Mouse (Mus musculus) lung, postnatal 14 days (tissue): ENCODE data around the gene Adamts5.

Experiments
- DNase-seq: peaks from one replicate; pipeline ENCODE4 v3.0.0; 2021

Adamts5 gene

GRCm38 (mm10) chr16:85901581-85901910 is at the start of gene Adamts5:
Gene Adamts5 (minus strand): TSS chr16:85901828.
- DNase-seq = no peak

DNA sequence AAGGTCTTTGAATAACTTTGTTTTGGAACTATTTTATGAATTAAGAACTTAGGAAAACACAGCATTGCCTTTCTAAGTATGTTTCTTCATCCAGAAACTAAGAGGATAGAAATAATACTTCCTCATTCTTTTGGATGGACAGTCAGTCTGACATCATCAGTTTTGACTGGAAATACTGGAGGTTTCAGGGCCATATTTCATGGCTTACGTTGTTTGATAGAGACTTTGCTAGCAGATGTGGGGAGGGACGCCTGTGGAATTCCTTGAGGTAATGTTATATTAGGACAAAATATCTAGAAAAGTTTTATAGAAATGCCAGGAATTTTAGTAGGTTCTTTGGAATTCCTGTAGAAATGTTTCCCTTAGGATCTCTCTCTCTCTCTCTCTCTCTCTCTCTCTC is 48.7 kb upstream of the Adamts5 start:
- no peak for DNase-seq

- no peak for DNase-seq
Observed at GRCm38 (mm10) chr16:85926004-85926403, 24.4 kb upstream of the Adamts5 start.

DNA sequence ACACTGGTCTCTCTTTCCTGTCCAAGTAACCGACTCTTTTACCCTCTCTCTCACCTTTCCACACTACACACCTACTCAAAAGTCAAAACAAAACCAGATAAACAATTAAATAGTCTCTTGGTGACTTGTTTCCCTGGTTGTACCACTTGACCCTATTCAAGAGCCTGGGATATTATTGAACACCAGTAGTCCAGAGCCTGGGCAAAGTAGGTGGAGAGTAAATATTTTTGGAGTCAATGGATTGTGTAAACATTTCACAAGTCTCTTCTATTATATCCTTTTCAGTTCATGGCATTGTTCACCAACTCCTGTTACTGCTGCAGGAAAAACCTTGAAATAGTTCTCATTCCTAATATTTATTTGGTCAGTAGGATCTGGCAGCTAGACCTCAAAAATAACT is 20.8 kb upstream of the Adamts5 start:
- no peak for DNase-seq

- DNase-seq = no peak
Observed at GRCm38 (mm10) chr16:85920122-85920521, 18.5 kb upstream of the Adamts5 start.

- peak; percentile 39 for DNase-seq
Observed at GRCm38 (mm10) chr16:85900702-85901580, 687 bp downstream of the Adamts5 start.

DNA sequence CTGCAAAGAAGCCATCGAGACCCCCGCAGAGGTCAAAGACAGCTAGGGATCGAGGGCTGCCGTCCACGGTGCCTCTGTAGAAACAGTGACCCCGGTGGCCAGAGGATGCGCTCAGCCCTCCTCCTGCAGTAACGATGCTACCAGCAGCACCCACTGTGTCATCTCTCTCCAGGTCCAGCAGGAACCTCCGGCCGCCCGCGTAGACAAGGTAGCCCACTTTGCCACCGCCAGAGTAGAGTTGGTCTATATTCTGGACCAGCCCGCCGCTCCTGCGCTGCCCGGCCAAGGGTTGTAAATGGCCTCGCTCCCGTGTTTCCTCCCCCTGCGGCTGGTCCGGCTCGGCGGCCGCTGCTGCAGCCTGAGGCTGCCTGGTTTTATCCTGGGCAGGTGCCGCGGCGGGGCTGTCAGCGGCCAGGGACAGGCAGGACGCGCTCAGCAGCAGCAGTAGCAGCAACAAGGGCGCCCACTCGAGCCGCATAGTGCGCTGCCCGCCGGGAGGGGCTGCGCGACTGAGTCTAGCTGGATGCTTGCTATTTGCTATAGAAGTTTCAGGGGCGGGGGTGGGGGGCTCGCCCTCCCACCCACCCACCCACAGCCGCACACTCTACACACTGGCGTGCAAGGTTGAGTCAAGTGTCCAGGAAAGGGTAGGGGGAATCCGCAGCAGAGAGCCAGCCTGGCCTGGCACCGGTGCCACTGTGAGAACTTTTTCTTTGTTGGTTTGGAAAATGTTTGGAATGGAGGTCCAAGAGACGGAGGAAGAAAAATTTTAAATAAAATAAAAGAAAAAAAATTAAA is 1.6 kb downstream of the Adamts5 start:
- no peak for DNase-seq

DNA sequence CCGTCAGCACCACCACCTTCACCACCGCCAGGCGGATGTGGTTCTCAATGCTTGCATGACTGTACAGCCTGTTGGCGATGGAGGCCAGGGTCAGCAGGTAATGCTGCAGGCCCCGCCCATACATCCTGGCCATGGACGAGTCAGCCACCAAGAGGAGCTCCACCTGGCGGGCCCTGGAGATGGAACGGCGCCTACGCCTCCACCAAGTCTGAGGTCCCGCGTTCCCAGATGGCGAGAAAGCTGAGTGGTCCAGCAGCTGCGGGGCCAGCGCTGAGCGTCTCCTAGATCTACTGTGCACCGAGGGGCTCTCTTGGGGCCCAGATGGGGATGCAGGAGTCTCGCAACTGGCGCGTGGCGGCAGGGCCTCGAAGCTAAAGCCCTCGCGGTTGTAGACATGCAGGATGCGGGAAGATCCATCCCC is 2.3 kb downstream of the Adamts5 start:
- peak; percentile 20 for DNase-seq

GRCm38 (mm10) chr16:85898816-85899215 is 2.8 kb downstream of the Adamts5 start:
- no peak for DNase-seq

DNA sequence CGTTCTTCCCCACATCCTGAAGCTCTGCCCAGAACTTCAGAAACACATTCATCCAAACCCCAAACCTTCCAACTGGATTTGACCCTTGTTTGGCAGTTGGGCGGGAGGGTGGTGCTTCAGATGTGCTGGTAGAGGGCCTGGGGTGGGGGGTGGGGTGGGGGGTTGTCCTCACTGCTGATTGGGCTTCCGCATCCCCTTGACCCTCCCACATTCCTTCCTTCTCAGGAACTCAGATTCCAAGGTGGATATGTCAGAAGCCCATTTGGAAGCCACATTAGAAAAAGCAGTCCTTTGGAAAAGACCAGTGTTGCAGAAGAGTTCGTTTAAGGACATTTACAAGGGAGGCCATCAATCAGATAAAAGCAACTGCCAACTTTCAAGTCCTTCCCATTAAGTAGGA is 3.2 kb downstream of the Adamts5 start:
- peak; percentile 34 for DNase-seq

DNA sequence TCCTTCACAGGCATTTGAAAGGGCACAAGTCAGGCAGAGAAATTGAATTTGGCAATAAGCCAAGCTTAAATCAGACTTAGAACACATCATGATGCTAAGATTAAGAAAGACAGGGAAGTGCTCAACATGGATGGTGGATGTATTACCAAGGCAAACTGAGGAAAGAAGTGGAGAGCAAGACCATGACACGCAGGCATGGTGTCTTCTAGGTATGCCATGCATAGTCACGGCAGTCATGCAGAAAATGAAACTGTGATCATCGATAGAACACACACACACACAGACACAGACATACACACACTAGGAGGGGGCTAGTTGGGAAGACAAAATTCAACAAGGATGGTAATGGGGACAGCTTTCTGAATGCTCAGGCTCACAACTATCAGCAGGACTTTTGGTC is 3.8 kb downstream of the Adamts5 start:
- no peak for DNase-seq

DNA sequence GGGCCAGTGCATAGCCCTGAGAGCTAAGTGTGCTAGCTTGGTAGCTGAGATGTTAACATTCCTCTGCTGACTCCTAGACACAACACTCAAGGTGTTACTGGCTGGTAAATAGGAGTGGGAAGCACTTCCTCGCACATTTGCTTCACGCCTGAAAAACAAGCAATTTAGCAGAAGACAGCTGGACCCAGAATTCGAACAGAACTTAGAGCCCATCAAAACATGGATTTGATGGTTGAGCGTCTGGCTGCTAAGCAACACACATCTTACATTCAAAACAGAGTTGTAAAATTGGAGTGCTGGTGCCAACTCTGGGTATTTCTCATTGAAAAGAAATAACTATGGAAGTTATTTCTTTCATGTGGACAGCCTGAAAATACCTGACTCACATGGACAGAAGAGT is 5.7 kb downstream of the Adamts5 start:
- DNase-seq = no peak

- DNase-seq = no peak
Observed at GRCm38 (mm10) chr16:85889778-85890177, 11.8 kb downstream of the Adamts5 start.

GRCm38 (mm10) chr16:85887289-85888051 is 14.2 kb downstream of the Adamts5 start:
- DNase-seq = no peak

DNA sequence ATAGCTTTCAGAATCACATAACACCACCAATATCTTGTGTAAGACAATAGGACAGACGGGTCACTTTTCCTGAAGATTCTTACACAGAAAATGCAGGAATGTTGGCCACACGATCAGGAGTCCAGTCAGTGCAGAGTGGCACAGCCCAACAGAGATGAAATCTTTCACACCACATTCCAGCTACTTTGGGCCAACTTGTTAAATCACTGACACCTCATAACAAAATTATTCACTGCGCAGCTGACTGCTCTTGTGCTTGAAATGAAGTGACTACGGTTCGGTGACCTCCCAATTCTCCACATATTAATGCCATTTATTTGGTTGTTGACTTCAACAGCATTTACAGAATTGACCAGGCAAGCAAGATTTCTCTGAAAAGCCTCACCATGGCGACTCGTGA is 22.6 kb downstream of the Adamts5 start:
- DNase-seq = no peak

GRCm38 (mm10) chr16:85874141-85874540 is 27.5 kb downstream of the Adamts5 start:
- DNase-seq = no peak

DNA sequence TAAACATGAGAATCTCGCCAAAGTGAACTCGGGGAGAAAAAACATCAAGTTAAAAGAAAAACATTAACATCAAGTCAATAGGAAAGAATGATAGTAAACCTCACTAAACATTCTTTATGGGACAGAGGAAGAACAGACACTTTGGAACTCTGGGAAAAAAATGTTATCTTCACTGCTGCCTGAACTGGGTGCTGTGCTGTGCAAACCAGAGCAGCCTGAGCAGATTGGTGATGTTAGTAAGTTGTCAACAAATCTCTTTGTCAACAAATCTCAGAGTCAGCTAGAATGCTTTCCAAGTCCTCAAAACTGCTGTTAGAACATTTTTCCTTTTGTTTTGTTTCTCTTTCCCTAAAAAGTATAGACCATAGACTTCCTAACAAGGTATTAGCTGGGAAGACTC is 29.7 kb downstream of the Adamts5 start:
- no peak for DNase-seq

DNA sequence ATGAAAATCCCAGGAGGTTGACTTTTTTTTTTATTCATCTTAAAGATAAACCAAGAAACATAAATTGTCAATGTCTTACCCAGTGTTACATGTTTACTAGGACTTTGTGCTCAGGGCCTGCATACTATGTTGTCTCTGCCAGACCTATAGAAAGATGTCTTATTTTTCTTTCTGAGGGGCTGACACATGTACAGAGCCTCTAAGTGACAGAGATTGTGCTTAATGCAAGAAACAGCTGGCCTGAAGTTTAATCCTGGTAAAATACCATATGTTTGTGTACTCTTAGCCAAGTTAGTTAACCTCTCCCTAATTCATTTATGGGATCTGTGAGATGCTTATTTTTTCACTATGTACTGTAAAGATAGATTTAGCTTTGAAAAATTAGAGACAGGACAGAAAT is 30.4 kb downstream of the Adamts5 start:
- DNase-seq = no peak

- DNase-seq = no peak
Observed at GRCm38 (mm10) chr16:85864691-85865389, 36.8 kb downstream of the Adamts5 start.

GRCm38 (mm10) chr16:85854505-85854904 is 47.1 kb downstream of the Adamts5 start:
- DNase-seq = no peak

DNA sequence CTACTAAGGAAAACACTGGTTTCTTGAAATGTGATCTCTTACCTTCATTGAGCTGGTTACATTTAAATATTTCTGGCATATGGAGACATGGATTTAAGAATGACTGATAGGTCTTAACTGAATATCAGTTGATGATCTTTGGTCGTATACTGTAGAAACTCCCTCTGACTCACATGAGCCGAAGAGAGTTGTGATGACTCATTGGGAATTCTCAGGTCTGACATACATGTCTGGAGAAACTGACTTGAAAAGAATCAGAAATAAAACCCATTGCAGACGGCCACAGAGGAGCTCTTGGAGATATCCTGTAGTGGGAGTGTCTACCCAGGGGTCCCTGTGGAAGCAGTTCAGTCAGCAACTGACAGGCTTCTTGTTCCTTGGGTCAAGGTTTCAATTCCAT is 74.6 kb downstream of the Adamts5 start:
- no peak for DNase-seq

GRCm38 (mm10) chr16:85822330-85822916 is 79.2 kb downstream of the Adamts5 start:
- no peak for DNase-seq
